Mouse (Mus musculus): ENCODE results near the gene Rerg.

- no peak for TF ChIP-seq POLR2A (IDR thresholded peaks at IDR 0.05; ENCODE audit: insufficient read depth, low read depth, low read length)
- no peak for TF ChIP-seq CTCF (IDR thresholded peaks at IDR 0.05; ENCODE audit: insufficient read depth, low read depth, low read length)
Measured at GRCm38 (mm10) chr6:137151015-137151414, 19.3 kb downstream of the Rerg start.
